Mouse (Mus musculus) ES-Bruce4 (cell line): ENCODE data around the gene Nfya.

ENCODE experiments used
- CTCF ChIP-seq: IDR thresholded peaks from one replicate; pipeline ENCODE4 v1.8.1; 2011; ENCODE audit warnings: low read depth, low read length
- EP300 ChIP-seq: IDR thresholded peaks from 2 replicates; pipeline ENCODE4 v1.6.1; 2011; ENCODE audit warnings: low read depth, low read length; ENCODE audit not compliant: insufficient read depth
- POLR2A ChIP-seq: IDR thresholded peaks from one replicate; pipeline ENCODE4 v1.8.1; 2011; ENCODE audit warnings: low read length; ENCODE audit not compliant: insufficient read depth

GRCm38 (mm10) chr17:48404706-48405105 lies 5.0 kb downstream of the Nfya start:
- no peak for TF ChIP-seq CTCF
- no peak for TF ChIP-seq EP300
- TF ChIP-seq POLR2A = no peak
